Mouse (Mus musculus) embryonic fibroblast, embryonic 13.5 days (primary cell): Measurements from ENCODE around the gene Acox3.

Experiments used
- CTCF ChIP-seq: IDR thresholded peaks from 2 replicates; pipeline ENCODE4 v1.5.1; 2011; ENCODE audit warnings: mild to moderate bottlenecking, control low read depth, low read length, moderate library complexity, borderline replicate concordance; ENCODE audit not compliant: insufficient read depth
- POLR2A ChIP-seq: IDR thresholded peaks from 2 replicates; pipeline ENCODE4 v1.6.1; 2011; ENCODE audit warnings: low read depth, mild to moderate bottlenecking, control low read depth, low read length, moderate library complexity

- TF ChIP-seq CTCF (no peak), POLR2A (no peak)
Observed at GRCm38 (mm10) chr5:35591497-35591896, 8.7 kb downstream of the Acox3 start.
